Mouse (Mus musculus): ENCODE measurements around the gene Slc38a6.

The Slc38a6 gene

GRCm38 (mm10) chr12:73399426-73399825 lies 112.8 kb downstream of the Slc38a6 start:
- no peak for DNase-seq

- DNase-seq: no peak
Measured at GRCm38 (mm10) chr12:73400481-73401025, 114.0 kb downstream of the Slc38a6 start.

- DNase-seq: no peak
Measured at GRCm38 (mm10) chr12:73401520-73402130, 115.0 kb downstream of the Slc38a6 start.

GRCm38 (mm10) chr12:73402137-73402712 lies 115.6 kb downstream of the Slc38a6 start:
- DNase-seq: no peak

- DNase-seq: no peak
Measured at GRCm38 (mm10) chr12:73402851-73403665, 116.5 kb downstream of the Slc38a6 start.
